Mouse (Mus musculus) layer of hippocampus, postnatal 25 days (tissue): ENCODE results near the gene Serpini2. TPM values are rescaled to one million over a fixed set of nuclear protein-coding genes. Genes with fewer than 3 reads are reported as not detected.
"Not testable (repeated sequence)": the region's sequence is repeated elsewhere in the genome, so short reads cannot be mapped to it uniquely, and the experiment has no call there.

Experiments
- DNase-seq, 2 experiments: peaks; one replicate each; pipeline ENCODE4 v3.0.0; 2022; ENCODE audit warnings: mixed read lengths in 2 of 2, low spot score in 1 of 2; ENCODE audit errors: extremely low spot score in 1 of 2
- total RNA-seq, 2 experiments: library from RNA; stranded (reverse); gene quantifications; 2 replicates each; pipeline ENCODE4 v1.2.3; 2021

Serpini2 gene
- total RNA-seq = not detected

DNA sequence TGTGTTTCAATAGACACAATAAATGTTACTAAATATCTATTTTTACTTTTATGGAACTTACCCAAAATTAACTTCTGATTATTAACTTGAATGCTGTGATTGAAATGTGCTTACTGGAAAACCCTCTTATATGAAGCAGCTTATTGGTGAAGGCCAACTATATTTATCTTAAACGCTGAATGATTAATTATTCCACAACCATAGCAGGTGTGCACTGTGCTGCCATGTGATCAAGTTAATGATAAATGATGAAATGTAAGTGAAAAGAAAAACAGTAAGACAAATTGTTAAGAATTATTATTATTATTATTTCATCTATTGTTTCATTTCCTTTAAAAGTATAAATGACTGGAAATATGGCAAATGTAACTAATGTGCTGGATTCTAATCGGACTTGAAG, at the start of gene Serpini2:
Gene Serpini2 (minus strand): TSS at position 101 of the 400 bp plus-strand sequence.
- no peak for DNase-seq

- DNase-seq = no peak
These were observed 39.0 kb upstream of the Serpini2 start for GRCm38 (mm10) chr3:75308861-75309260.

DNA sequence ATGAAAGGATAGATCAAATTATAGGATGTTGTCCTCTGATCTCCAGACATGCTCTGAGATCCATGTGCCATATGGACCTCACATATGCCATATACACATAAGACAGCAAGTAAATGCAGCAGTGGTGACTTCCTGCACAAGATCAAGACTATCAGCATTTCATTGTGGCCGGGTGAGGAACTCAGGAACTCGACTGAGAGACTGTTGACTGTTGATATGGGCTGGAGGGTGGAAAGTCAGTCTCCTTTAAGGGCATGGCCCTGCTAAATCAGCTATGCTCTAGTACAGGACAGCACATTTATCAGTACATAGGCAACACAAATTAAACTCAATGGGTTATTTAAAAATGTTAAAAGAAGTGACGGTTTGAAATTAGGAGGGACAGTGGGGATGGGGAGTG, 38.4 kb upstream of the Serpini2 start:
- no peak for DNase-seq

- no peak for DNase-seq
These were observed 35.7 kb upstream of the Serpini2 start for GRCm38 (mm10) chr3:75305584-75305983.

GRCm38 (mm10) chr3:75304621-75305020, 34.7 kb upstream of the Serpini2 start:
- DNase-seq = no peak

DNA sequence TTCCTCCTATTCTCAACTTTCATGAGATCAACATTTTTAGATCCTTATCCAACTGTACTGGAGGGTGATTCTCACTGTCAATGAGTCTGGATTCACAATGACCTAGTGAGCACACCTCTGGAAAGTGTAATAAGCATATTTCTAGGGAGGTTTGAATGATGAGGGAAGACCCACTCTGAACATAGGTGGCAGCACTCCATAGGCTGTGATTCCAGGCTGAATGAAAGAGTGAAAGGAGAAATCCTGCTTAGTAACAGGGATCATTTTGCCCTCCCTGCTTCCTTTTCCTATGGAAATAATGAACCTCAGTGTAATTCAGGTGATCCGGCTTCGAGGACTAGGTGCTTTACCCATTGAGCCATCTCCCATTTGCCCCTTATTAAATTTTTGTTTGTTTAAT, 31.2 kb upstream of the Serpini2 start:
- DNase-seq = no peak

GRCm38 (mm10) chr3:75299464-75299863, 29.6 kb upstream of the Serpini2 start:
- DNase-seq = not testable (repeated sequence)

DNA sequence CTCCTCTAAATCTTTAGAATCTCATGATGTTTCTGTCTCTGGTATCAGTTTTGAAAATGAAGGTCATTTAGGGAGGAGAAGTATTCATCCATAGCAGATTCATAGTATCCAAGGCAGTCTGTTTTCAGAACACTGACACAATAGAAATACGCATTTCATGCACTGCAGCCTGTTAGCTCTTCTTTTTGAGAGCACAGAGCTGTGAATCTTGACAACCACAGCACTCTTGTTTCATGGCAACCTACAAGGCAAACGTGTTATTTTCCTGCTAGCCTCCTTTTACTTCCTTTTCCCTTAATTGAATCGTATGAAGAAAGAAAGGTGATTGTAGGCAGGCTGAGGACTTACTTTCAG, 27.9 kb upstream of the Serpini2 start:
- DNase-seq = no peak

- no peak for DNase-seq
These were observed 27.3 kb upstream of the Serpini2 start for GRCm38 (mm10) chr3:75297026-75297757.

- no peak for DNase-seq
These were observed 23.4 kb upstream of the Serpini2 start for GRCm38 (mm10) chr3:75293243-75293642.

- no peak for DNase-seq
These were observed 7.6 kb upstream of the Serpini2 start for GRCm38 (mm10) chr3:75277455-75277854.

- no peak for DNase-seq
These were observed 6.6 kb upstream of the Serpini2 start for GRCm38 (mm10) chr3:75276522-75276921.

DNA sequence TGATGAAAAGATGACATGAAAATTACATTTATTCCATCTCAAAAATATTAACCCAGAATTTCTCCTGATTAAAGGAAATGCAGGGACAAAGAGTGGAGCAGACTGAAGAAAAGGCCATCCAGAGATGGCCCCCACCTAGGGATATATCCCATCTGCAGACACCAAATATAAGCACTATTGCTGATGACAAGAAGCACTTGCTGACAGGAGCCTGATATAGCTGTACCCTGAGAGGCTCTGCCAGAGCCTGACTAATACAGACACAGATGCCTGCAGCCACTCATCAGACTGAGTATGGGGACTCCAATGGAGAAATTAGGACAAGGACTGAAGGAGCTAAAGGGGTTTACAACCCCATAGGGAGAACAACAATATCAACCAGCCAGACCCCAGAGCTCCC, 5.2 kb upstream of the Serpini2 start:
- DNase-seq = no peak

DNA sequence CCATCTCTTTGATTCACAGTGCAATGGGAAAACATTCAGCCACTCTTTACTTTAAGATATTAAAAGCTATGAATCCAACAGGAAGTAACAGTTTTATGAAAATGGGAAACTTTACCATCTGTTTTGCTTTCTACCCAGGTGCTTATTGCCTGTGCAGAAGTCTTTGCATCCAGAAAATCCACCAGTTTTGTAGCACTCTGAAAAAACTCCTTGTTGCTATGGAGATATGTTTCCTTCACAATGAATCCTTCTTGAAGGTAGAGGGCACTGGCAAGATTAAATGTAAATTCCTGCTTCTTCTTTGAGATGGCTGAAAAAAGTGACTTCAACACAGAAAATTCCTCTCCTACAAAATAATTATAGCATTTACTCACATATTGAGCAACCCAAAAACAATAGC, 10.5 kb downstream of the Serpini2 start:
- no peak for DNase-seq

- DNase-seq = no peak
These were observed 50.2 kb downstream of the Serpini2 start for GRCm38 (mm10) chr3:75219694-75220093.

- peak; percentile 46 to 72 for DNase-seq
These were observed 50.7 kb downstream of the Serpini2 start for GRCm38 (mm10) chr3:75219211-75219610.

GRCm38 (mm10) chr3:75202808-75203503, 66.9 kb downstream of the Serpini2 start:
- DNase-seq = peak; percentile 20 to 67

Other genes starting within 250 kb of the Serpini2 start
- gene Zbbx, start 105.0 kb downstream of the Serpini2 start, total RNA-seq = 1 to 10 TPM; 2.9 to 5.0 TPM
- gene Wdr49, start 212.1 kb upstream of the Serpini2 start, total RNA-seq = 1 to 10 TPM in 1 of 2 experiments, under 1 TPM in 1; 0.71 to 1.0 TPM